Mouse (Mus musculus): ENCODE results near the gene Tmem140. TPM values are rescaled to one million over a fixed set of nuclear protein-coding genes. Genes with fewer than 3 reads are reported as not detected.

Tmem140 gene
- polyA plus RNA-seq, 1 experiment from 2014 or later = 1.8 TPM

DNA sequence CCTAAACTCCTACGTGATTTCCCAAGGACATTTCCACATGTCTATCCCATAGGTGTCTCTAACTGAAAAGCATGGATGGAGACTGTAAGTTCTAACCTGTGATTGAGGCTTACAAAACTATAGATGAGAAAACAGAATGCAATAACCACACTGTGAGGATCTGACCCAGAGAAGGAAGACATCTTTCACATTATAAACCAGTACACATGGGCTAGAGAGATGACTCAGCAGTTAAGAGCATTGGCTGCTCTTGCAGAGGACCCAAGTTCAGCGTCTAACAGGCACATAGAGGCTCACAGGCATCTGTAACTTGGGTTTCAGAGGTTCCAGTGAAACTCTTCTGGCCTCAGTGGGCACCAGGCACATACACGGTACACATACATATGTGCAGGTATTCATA is 51.5 kb downstream of the Tmem140 start:
- Histone ChIP-seq H3K27ac (no peak overlapping the region), H3K36me3 (no peaks in the 10 kb centered on the region), H3K4me3 (no peak overlapping the region), H3K9me3 (no peaks in the 10 kb centered on the region), H3K27me3 (no peaks in the 10 kb centered on the region), H3K9ac (no peak overlapping the region), H3K4me2 (no peak overlapping the region), H3K4me1 (peaks cover 8% of the 10 kb centered on the region)
- 82% methylated on average over 3 of the region's 3 CpGs for WGBS
- ATAC-seq (ENCODE audit: insufficient number of reproducible peaks, insufficient read depth, low FRiP score, low TSS enrichment, low read depth) = no peak

DNA sequence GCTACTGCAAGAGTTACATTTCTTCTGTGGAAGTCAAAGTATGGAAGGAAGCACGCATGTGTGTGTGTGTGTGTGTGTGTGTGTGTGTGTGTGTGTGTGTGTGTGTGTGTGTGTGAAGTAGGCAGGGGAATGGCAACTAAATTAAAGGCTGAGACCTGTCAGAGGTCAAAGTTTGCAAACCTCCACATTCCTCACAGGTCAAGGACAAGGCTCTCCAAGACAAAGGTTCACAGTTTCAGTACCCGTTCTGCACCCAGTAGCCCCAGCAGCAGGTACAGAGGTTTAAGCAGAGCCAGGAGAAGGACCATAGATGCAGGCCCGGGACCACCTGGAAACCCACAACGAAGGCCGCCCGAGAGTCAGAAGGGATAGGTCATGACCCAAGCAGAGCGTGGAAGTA is 56.2 kb downstream of the Tmem140 start:
- 52% methylated on average over 7 of the region's 7 CpGs for WGBS
- no peak overlapping the region for H3K4me2 ChIP-seq
- no peak overlapping the region for H3K4me3 ChIP-seq
- no peaks in the 10 kb centered on the region for H3K36me3 ChIP-seq
- no peak overlapping the region for H3K27ac ChIP-seq
- ATAC-seq (ENCODE audit: insufficient number of reproducible peaks, insufficient read depth, low FRiP score, low TSS enrichment, low read depth) = no peak
- peaks cover 7% of the 10 kb centered on the region for H3K4me1 ChIP-seq
- no peaks in the 10 kb centered on the region for H3K9me3 ChIP-seq
- no peak overlapping the region for H3K9ac ChIP-seq
- no peaks in the 10 kb centered on the region for H3K27me3 ChIP-seq

DNA sequence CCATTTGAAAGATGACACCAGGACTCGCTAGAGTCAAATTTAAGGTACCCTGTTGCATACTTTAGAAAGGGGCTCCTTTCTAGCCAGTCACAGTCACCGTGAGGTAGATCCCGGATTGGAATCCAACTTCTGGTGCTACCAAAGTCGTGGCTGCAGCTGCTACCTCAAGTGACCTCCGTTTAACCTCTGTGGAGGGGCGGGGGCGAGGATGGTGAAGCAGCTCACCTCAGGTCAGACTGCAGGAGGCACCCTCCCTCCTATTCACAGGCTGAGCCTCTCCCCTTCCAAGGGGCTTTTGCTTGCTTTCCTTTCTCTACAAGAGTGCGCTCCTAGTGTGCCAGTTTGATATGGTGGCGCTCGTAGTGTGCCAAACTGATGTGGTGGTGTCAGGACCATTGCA is 57.0 kb downstream of the Tmem140 start, which contains the start of gene Stra8:
Stra8 (plus strand) TSS at position 208 of the 400 bp plus-strand sequence.
- Histone ChIP-seq H3K9me3 (no peaks in the 10 kb centered on the region), H3K36me3 (no peaks in the 10 kb centered on the region), H3K4me1 (peaks cover 7% of the 10 kb centered on the region), H3K4me2 (no peak within 1 kb of the TSS), H3K27ac (no peak within 1 kb of the TSS), H3K4me3 (no peak within 1 kb of the TSS), H3K9ac (no peak within 1 kb of the TSS), H3K27me3 (no peaks in the 10 kb centered on the region)
- ATAC-seq (ENCODE audit: insufficient number of reproducible peaks, insufficient read depth, low FRiP score, low TSS enrichment, low read depth) = no peak
- 37% methylated on average over 10 of the region's 10 CpGs for WGBS

DNA sequence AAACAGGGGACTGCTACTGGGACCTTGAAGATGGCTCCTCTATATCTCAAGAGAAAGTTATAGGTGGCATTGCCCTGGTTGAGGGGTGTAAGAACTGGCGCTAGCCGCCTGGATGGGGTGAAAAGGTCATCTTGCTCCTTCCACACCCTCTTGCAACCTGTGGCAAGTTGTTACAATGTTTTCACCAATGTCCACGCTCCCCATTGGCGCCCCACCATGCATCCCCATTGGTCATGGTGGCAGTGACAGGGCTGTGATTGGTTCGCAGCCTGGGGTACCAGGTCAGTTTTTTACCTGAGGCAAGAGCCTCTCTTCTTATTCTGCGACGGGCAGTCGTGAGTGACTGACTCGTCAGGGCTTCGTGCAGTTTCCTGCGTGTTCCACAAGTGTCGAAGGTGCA is 57.7 kb downstream of the Tmem140 start:
- Histone ChIP-seq H3K4me3 (no peak overlapping the region), H3K27me3 (no peaks in the 10 kb centered on the region), H3K36me3 (no peaks in the 10 kb centered on the region), H3K9ac (no peak overlapping the region), H3K4me2 (no peak overlapping the region), H3K9me3 (no peaks in the 10 kb centered on the region), H3K27ac (no peak overlapping the region), H3K4me1 (peaks cover 10% of the 10 kb centered on the region)
- 89% methylated on average over 12 of the region's 12 CpGs for WGBS
- ATAC-seq (ENCODE audit: insufficient number of reproducible peaks, insufficient read depth, low FRiP score, low TSS enrichment, low read depth) = no peak

DNA sequence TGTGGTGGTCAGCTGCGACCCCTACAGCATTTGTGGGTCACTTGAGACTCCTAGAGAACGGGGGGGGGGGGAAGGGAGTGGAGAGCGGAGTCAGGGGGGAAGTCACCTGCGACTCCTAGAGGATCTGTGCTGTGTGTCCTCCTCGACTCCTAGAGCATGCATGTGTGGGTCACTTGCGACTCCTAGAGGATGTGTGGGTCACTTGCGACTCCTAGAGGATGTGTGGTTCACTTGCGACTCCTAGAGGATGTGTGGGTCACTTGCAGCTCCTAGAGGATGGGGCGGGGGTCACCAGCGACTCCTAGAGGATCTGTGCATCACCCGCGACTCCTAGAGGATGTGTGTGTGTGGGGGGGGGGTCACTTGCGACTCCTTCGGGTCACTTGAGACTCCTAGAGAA is 59.0 kb downstream of the Tmem140 start:
- Histone ChIP-seq H3K4me2 (no peak overlapping the region), H3K9ac (no peak overlapping the region), H3K9me3 (no peaks in the 10 kb centered on the region), H3K27ac (no peak overlapping the region), H3K4me3 (no peak overlapping the region), H3K27me3 (no peaks in the 10 kb centered on the region), H3K4me1 (peaks cover 10% of the 10 kb centered on the region), H3K36me3 (no peaks in the 10 kb centered on the region)
- ATAC-seq (ENCODE audit: insufficient number of reproducible peaks, insufficient read depth, low FRiP score, low TSS enrichment, low read depth) = no peak
- 50% methylated on average over 14 of the region's 14 CpGs for WGBS

Other genes starting within 250 kb of the Tmem140 start
- gene Agbl3, start 82.7 kb upstream of the Tmem140 start, polyA plus RNA-seq (2015; fragmentation: Nextera tagmentation; extraction: Ambion mirVana) = 9.3 and 11.4 TPM in 2 replicates
- 19.0 and 20.4 TPM in 2 replicates for gene Cyren, start 14.9 kb downstream of the Tmem140 start, polyA plus RNA-seq (2015; fragmentation: Nextera tagmentation; extraction: Ambion mirVana)
- 11.9 and 13.6 TPM in 2 replicates for gene Wdr91, start 47.7 kb downstream of the Tmem140 start, polyA plus RNA-seq (2015; fragmentation: Nextera tagmentation; extraction: Ambion mirVana)
- not detected in 2 replicates for gene Stra8, start 57.0 kb downstream of the Tmem140 start, polyA plus RNA-seq (2015; fragmentation: Nextera tagmentation; extraction: Ambion mirVana)
- 0.38 and 0.63 TPM in 2 replicates for gene Slc23a4, start 125.3 kb downstream of the Tmem140 start, polyA plus RNA-seq (2015; fragmentation: Nextera tagmentation; extraction: Ambion mirVana)

Measured in embryonic facial prominence, embryonic 13.5 days (tissue).